Mouse (Mus musculus) hindbrain, embryonic 14.5 days (tissue): ENCODE results near the gene Gm17428. TPM values are rescaled to one million over a fixed set of nuclear protein-coding genes. Genes with fewer than 3 reads are reported as not detected.
A peak's percentile ranks its signal among the peaks of the same experiment; 100 is the strongest.

Experiments used
- ATAC-seq: fragments of 200-750 bp; cut with Nextera tagmentation; 2 replicates; pipeline ENCODE4 v1.8.0; 2017; ENCODE audit warnings: moderate number of reproducible peaks, mild to moderate bottlenecking, moderate TSS enrichment, moderate library complexity; ENCODE audit not compliant: low FRiP score
- DNase-seq: peaks from one replicate; pipeline ENCODE4 v3.0.0-alpha.2; 2015; ENCODE audit warnings: low spot score
- H3K27ac ChIP-seq: fragments of 300-500 bp; sonication (generic); 2 replicates; pipeline ENCODE4 v1.5.1; 2014; ENCODE audit warnings: mild to moderate bottlenecking, moderate library complexity
- H3K27me3 ChIP-seq: fragments of 300-500 bp; sonication (generic); 2 replicates; pipeline ENCODE4 v1.6.1; 2014; ENCODE audit warnings: mild to moderate bottlenecking, low read length, mixed read lengths; ENCODE audit not compliant: control insufficient read depth, insufficient read depth
- H3K36me3 ChIP-seq: fragments of 300-500 bp; sonication (generic); replicated peaks from 2 replicates; pipeline ENCODE4 v1.6.1; 2014; ENCODE audit not compliant: control insufficient read depth, insufficient read depth
- H3K4me1 ChIP-seq: fragments of 300-500 bp; sonication (generic); replicated peaks from 2 replicates; pipeline ENCODE4 v1.6.1; 2014; ENCODE audit warnings: antibody characterized with exemption, low read length, mixed read lengths; ENCODE audit not compliant: control insufficient read depth, insufficient read depth
- H3K4me2 ChIP-seq: fragments of 300-500 bp; sonication (generic); replicated peaks from 2 replicates; pipeline ENCODE4 v1.6.1; 2014; ENCODE audit warnings: mild to moderate bottlenecking, moderate library complexity
- H3K4me3 ChIP-seq: fragments of 300-500 bp; sonication (generic); replicated peaks from 2 replicates; pipeline ENCODE4 v1.5.1; 2014; ENCODE audit warnings: mild to moderate bottlenecking, low read length
- H3K9ac ChIP-seq: fragments of 300-500 bp; sonication (generic); 2 replicates; pipeline ENCODE4 v1.6.1; 2014
- H3K9me3 ChIP-seq: fragments of 300-500 bp; sonication (generic); 2 replicates; pipeline ENCODE4 v1.6.1; 2016; ENCODE audit warnings: low read length; ENCODE audit not compliant: control insufficient read depth
- whole genome bisulfite sequencing: fragments of 180-500 bp; shearing (Covaris S2); extraction: QIAGEN DNeasy Blood & Tissue Kit; methylation state at CpG from one replicate; pipeline ENCODE4 v1.1.7; 2014; 5-methylcytosine and 5-hydroxymethylcytosine counted together
- polyA plus RNA-seq: library from polyadenylated mRNA; unstranded; fragments of >200 nt; fragmentation: Nextera tagmentation; extraction: Ambion mirVana; gene quantifications from 2 replicates; pipeline ENCODE4 v1.2.1, GENCODE M21; 2014

Gm17428 gene
- not detected in 2 replicates for polyA plus RNA-seq

- Histone ChIP-seq H3K4me3 (no peak within 1 kb of the TSS), H3K4me2 (no peak within 1 kb of the TSS), H3K36me3 (no peaks in the 10 kb centered on the region), H3K27ac (no peak within 1 kb of the TSS), H3K9ac (no peak within 1 kb of the TSS), H3K9me3 (no peaks in the 10 kb centered on the region), H3K27me3 (no peaks in the 10 kb centered on the region), H3K4me1 (peaks cover 15% of the 10 kb centered on the region)
- WGBS = 88% methylated on average over 1 of the region's 1 CpGs
- ATAC-seq (no peak), DNase-seq (no peak)
Observed at GRCm38 (mm10) chr14:54976633-54977032, at the start of gene Gm17428. TSS of gene Gm17428 (plus strand) at chr14:54976933.

- Histone ChIP-seq H3K27me3 (no peaks in the 10 kb centered on the region), H3K4me3 (peak overlapping the region; percentile 45; the same call in 1 of the 2 replicates), H3K4me2 (peak overlapping the region; percentile 83), H3K36me3 (no peaks in the 10 kb centered on the region), H3K4me1 (peaks cover 20% of the 10 kb centered on the region; the same call in 1 of the 2 replicates), H3K9me3 (no peaks in the 10 kb centered on the region), H3K9ac (0 out of 2 replicates have a peak overlapping the region, but pooled peaks have one; percentile 74), H3K27ac (peak overlapping the region; percentile 83)
- 16% methylated on average over 7 of the region's 7 CpGs for WGBS
- DNase-seq = no peak
- no peak for ATAC-seq
Observed at GRCm38 (mm10) chr14:54927296-54927695, 49.4 kb upstream of the Gm17428 start.

GRCm38 (mm10) chr14:54929801-54930200, 46.9 kb upstream of the Gm17428 start:
- H3K27me3 ChIP-seq = no peaks in the 10 kb centered on the region
- no peak overlapping the region for H3K4me2 ChIP-seq
- H3K4me1 ChIP-seq = peaks cover 24% of the 10 kb centered on the region
- no peak overlapping the region for H3K27ac ChIP-seq
- no peaks in the 10 kb centered on the region for H3K9me3 ChIP-seq
- ATAC-seq (no peak), DNase-seq (no peak)
- 71% methylated on average over 5 of the region's 5 CpGs for WGBS
- no peak overlapping the region for H3K9ac ChIP-seq
- no peaks in the 10 kb centered on the region for H3K36me3 ChIP-seq
- no peak overlapping the region for H3K4me3 ChIP-seq

- DNase-seq = no peak
- Histone ChIP-seq H3K9ac (no peak overlapping the region), H3K4me1 (peaks cover 22% of the 10 kb centered on the region), H3K27ac (0 out of 2 replicates have a peak overlapping the region, but pooled peaks have one; percentile 17), H3K27me3 (no peaks in the 10 kb centered on the region), H3K36me3 (no peaks in the 10 kb centered on the region), H3K4me2 (no peak overlapping the region), H3K9me3 (no peaks in the 10 kb centered on the region), H3K4me3 (no peak overlapping the region)
- no peak for ATAC-seq
- 19% methylated on average over 2 of the region's 2 CpGs for WGBS
Observed at GRCm38 (mm10) chr14:54930431-54930830, 46.3 kb upstream of the Gm17428 start.

- Histone ChIP-seq H3K9me3 (no peaks in the 10 kb centered on the region), H3K4me1 (peaks cover 18% of the 10 kb centered on the region), H3K4me3 (no peak within 1 kb of the TSS), H3K4me2 (peak within 1 kb of the TSS; percentile 20; the same call in 1 of the 2 replicates), H3K27me3 (no peaks in the 10 kb centered on the region), H3K9ac (no peak within 1 kb of the TSS), H3K27ac (no peak within 1 kb of the TSS), H3K36me3 (no peaks in the 10 kb centered on the region)
- ATAC-seq = no peak
- WGBS = 32% methylated on average over 6 of the region's 6 CpGs
- DNase-seq = peak; percentile 40
Observed at GRCm38 (mm10) chr14:54932645-54933150, 44.0 kb upstream of the Gm17428 start, which contains the start of gene Il25. TSS of gene Il25 (plus strand) at chr14:54932695.

GRCm38 (mm10) chr14:54935904-54936830, 40.6 kb upstream of the Gm17428 start, which contains the start of gene Cmtm5:
TSS of gene Cmtm5 (plus strand) at chr14:54936261.
- Histone ChIP-seq H3K9ac (peak within 1 kb of the TSS; percentile 32), H3K36me3 (no peaks in the 10 kb centered on the region), H3K27me3 (no peaks in the 10 kb centered on the region), H3K4me2 (0 out of 2 replicates have a peak within 1 kb of the TSS, but pooled peaks have one; percentile 9), H3K27ac (peak within 1 kb of the TSS; percentile 50; the same call in 1 of the 2 replicates), H3K4me3 (no peak within 1 kb of the TSS; the same call in 1 of the 2 replicates), H3K9me3 (no peaks in the 10 kb centered on the region), H3K4me1 (peaks cover 11% of the 10 kb centered on the region)
- 29% methylated on average over 8 of the region's 8 CpGs for WGBS
- DNase-seq (no peak), ATAC-seq (peak; percentile 63; the same call in 1 of the 2 replicates)

- Histone ChIP-seq H3K27ac (peak overlapping the region; percentile 50; the same call in 1 of the 2 replicates), H3K4me3 (no peak overlapping the region; the same call in 1 of the 2 replicates), H3K9me3 (no peaks in the 10 kb centered on the region), H3K4me2 (0 out of 2 replicates have a peak overlapping the region, but pooled peaks have one; percentile 9), H3K4me1 (peaks cover 11% of the 10 kb centered on the region), H3K27me3 (no peaks in the 10 kb centered on the region), H3K36me3 (no peaks in the 10 kb centered on the region), H3K9ac (peak overlapping the region; percentile 32)
- 66% methylated on average over 6 of the region's 6 CpGs for WGBS
- ATAC-seq (no peak), DNase-seq (no peak)
Observed at GRCm38 (mm10) chr14:54936831-54937160, 39.9 kb upstream of the Gm17428 start.

- ATAC-seq (no peak), DNase-seq (no peak)
- Histone ChIP-seq H3K4me1 (peaks cover 11% of the 10 kb centered on the region), H3K9me3 (no peaks in the 10 kb centered on the region), H3K27me3 (no peaks in the 10 kb centered on the region), H3K36me3 (no peaks in the 10 kb centered on the region), H3K4me3 (no peak overlapping the region), H3K27ac (no peak overlapping the region), H3K9ac (no peak overlapping the region), H3K4me2 (no peak overlapping the region)
- 92% methylated on average over 16 of the region's 16 CpGs for WGBS
Observed at GRCm38 (mm10) chr14:54937361-54938182, 39.2 kb upstream of the Gm17428 start.
